Mouse (Mus musculus): ENCODE results near the gene Robo1. TPM values are rescaled to one million over a fixed set of nuclear protein-coding genes. Genes with fewer than 3 reads are reported as not detected.

The Robo1 gene
- polyA plus RNA-seq, 1 experiment = 0.72 TPM

- H3K4me1 ChIP-seq (ENCODE audit: control insufficient read depth, insufficient read depth, low read length) = no peaks in the 10 kb centered on the region
- TF ChIP-seq CTCF (IDR thresholded peaks at IDR 0.05; ENCODE audit: low read depth, low read length) (no peak), POLR2A (IDR thresholded peaks at IDR 0.05; ENCODE audit: borderline replicate concordance, low read depth, low read length) (no peak)
- no peak overlapping the region for H3K27ac ChIP-seq (ENCODE audit: insufficient read depth, low read depth, low read length)
- H3K4me3 ChIP-seq (ENCODE audit: insufficient read depth, low read length) = no peak overlapping the region
These were observed 331.3 kb downstream of the Robo1 start for GRCm38 (mm10) chr16:72639332-72639940.

- TF ChIP-seq CTCF (IDR thresholded peaks at IDR 0.05; ENCODE audit: low read depth, low read length) (no peak), POLR2A (IDR thresholded peaks at IDR 0.05; ENCODE audit: borderline replicate concordance, low read depth, low read length) (no peak)
- H3K4me3 ChIP-seq (ENCODE audit: insufficient read depth, low read length) = no peak overlapping the region
These were observed 333.1 kb downstream of the Robo1 start for GRCm38 (mm10) chr16:72640932-72641811.

GRCm38 (mm10) chr16:72645890-72646289 is 337.8 kb downstream of the Robo1 start:
- H3K4me1 ChIP-seq (ENCODE audit: control insufficient read depth, insufficient read depth, low read length) = no peaks in the 10 kb centered on the region
- H3K27ac ChIP-seq (ENCODE audit: insufficient read depth, low read depth, low read length) = no peak overlapping the region
- no peak for TF ChIP-seq POLR2A (IDR thresholded peaks at IDR 0.05; ENCODE audit: borderline replicate concordance, low read depth, low read length)
- no peak for TF ChIP-seq CTCF (IDR thresholded peaks at IDR 0.05; ENCODE audit: low read depth, low read length)
- no peak overlapping the region for H3K4me3 ChIP-seq (ENCODE audit: insufficient read depth, low read length)

More at GRCm38 (mm10) chr16:72640932-72641811, 333.1 kb downstream of the Robo1 start:
- Histone ChIP-seq H3K4me1 (ENCODE audit: control insufficient read depth, insufficient read depth, low read length) (no peaks in the 10 kb centered on the region), H3K27ac (ENCODE audit: insufficient read depth, low read depth, low read length) (no peak overlapping the region)

GRCm38 (mm10) chr16:72649314-72649713 is 341.2 kb downstream of the Robo1 start:
- TF ChIP-seq CTCF (IDR thresholded peaks at IDR 0.05; ENCODE audit: low read depth, low read length) (no peak), POLR2A (IDR thresholded peaks at IDR 0.05; ENCODE audit: borderline replicate concordance, low read depth, low read length) (no peak)
- Histone ChIP-seq H3K27ac (ENCODE audit: insufficient read depth, low read depth, low read length) (no peak overlapping the region), H3K4me1 (ENCODE audit: control insufficient read depth, insufficient read depth, low read length) (no peaks in the 10 kb centered on the region), H3K4me3 (ENCODE audit: insufficient read depth, low read length) (no peak overlapping the region)

- H3K4me3 ChIP-seq (ENCODE audit: insufficient read depth, low read length) = no peak overlapping the region
- H3K27ac ChIP-seq (ENCODE audit: insufficient read depth, low read depth, low read length) = no peak overlapping the region
- H3K4me1 ChIP-seq (ENCODE audit: control insufficient read depth, insufficient read depth, low read length) = no peaks in the 10 kb centered on the region
- TF ChIP-seq CTCF (IDR thresholded peaks at IDR 0.05; ENCODE audit: low read depth, low read length) (no peak), POLR2A (IDR thresholded peaks at IDR 0.05; ENCODE audit: borderline replicate concordance, low read depth, low read length) (no peak)
These were observed 347.3 kb downstream of the Robo1 start for GRCm38 (mm10) chr16:72655411-72655810.

- TF ChIP-seq CTCF (IDR thresholded peaks at IDR 0.05; ENCODE audit: low read depth, low read length) (no peak), POLR2A (IDR thresholded peaks at IDR 0.05; ENCODE audit: borderline replicate concordance, low read depth, low read length) (no peak)
- no peak overlapping the region for H3K4me3 ChIP-seq (ENCODE audit: insufficient read depth, low read length)
- no peak overlapping the region for H3K27ac ChIP-seq (ENCODE audit: insufficient read depth, low read depth, low read length)
These were observed 354.8 kb downstream of the Robo1 start for GRCm38 (mm10) chr16:72662837-72663350.

GRCm38 (mm10) chr16:72663351-72664232 is 355.5 kb downstream of the Robo1 start:
- TF ChIP-seq POLR2A (IDR thresholded peaks at IDR 0.05; ENCODE audit: borderline replicate concordance, low read depth, low read length) (no peak), CTCF (IDR thresholded peaks at IDR 0.05; ENCODE audit: low read depth, low read length) (no peak)
- Histone ChIP-seq H3K27ac (ENCODE audit: insufficient read depth, low read depth, low read length) (no peak overlapping the region), H3K4me1 (ENCODE audit: control insufficient read depth, insufficient read depth, low read length) (no peaks in the 10 kb centered on the region), H3K4me3 (ENCODE audit: insufficient read depth, low read length) (no peak overlapping the region)

More at GRCm38 (mm10) chr16:72662837-72663350, 354.8 kb downstream of the Robo1 start:
- H3K4me1 ChIP-seq (ENCODE audit: control insufficient read depth, insufficient read depth, low read length) = no peaks in the 10 kb centered on the region

GRCm38 (mm10) chr16:72664233-72664613 is 356.1 kb downstream of the Robo1 start:
- Histone ChIP-seq H3K4me3 (ENCODE audit: insufficient read depth, low read length) (no peak overlapping the region), H3K27ac (ENCODE audit: insufficient read depth, low read depth, low read length) (no peak overlapping the region), H3K4me1 (ENCODE audit: control insufficient read depth, insufficient read depth, low read length) (no peaks in the 10 kb centered on the region)
- TF ChIP-seq POLR2A (IDR thresholded peaks at IDR 0.05; ENCODE audit: borderline replicate concordance, low read depth, low read length) (no peak), CTCF (IDR thresholded peaks at IDR 0.05; ENCODE audit: low read depth, low read length) (no peak)

- no peaks in the 10 kb centered on the region for H3K4me1 ChIP-seq (ENCODE audit: control insufficient read depth, insufficient read depth, low read length)
- TF ChIP-seq POLR2A (IDR thresholded peaks at IDR 0.05; ENCODE audit: borderline replicate concordance, low read depth, low read length) (no peak), CTCF (IDR thresholded peaks at IDR 0.05; ENCODE audit: low read depth, low read length) (no peak)
- no peak overlapping the region for H3K27ac ChIP-seq (ENCODE audit: insufficient read depth, low read depth, low read length)
- no peak overlapping the region for H3K4me3 ChIP-seq (ENCODE audit: insufficient read depth, low read length)
These were observed 356.7 kb downstream of the Robo1 start for GRCm38 (mm10) chr16:72664806-72665205.
